23 mouse cellular contexts compared by ENCODE assay signal in the genomic region with DNA sequence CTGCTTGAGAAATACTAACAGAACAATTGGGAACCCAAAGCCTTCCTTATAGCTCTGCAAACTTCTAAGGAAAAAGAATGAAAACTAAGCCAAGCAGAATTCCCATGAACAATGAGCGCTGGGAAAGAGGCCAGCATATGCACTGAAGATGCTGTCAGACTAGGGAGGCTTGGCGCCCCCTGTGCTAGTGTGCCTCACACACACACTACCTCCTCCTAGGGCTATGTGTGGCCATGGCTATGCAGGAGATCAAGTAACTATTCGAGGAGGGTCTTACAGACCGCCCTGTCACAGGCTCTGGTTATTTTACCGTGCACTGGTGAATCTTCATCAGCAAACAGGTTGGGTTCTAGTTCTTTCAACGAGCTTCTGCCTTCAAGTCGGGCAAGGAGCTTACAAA. TPM values are rescaled to one million over a fixed set of nuclear protein-coding genes. Genes with fewer than 3 reads are reported as not detected.
DNase-seq lines count a peak whose midpoint lies in the region; ATAC-seq and TF ChIP-seq lines count a peak whose summit lies in the region.
"Had no signal": no experiment of that assay in that cellular context is flagged by ENCODE, and none has a peak within 500 bp of the region (broad histone marks: within the 10 kb centered on the region; RNA-seq: fewer than 3 reads in every experiment).

No protein-coding gene starts in this region.

- 0 out of 2 replicates have a peak, but pooled peaks cover 2% of the 10 kb centered on the region for H3K36me3 ChIP-seq in hindbrain, embryonic 16.5 days (ENCODE audit: control insufficient read depth, insufficient read depth, low read length)
- peaks cover 15% of the 10 kb centered on the region for H3K36me3 ChIP-seq in hindbrain, embryonic 13.5 days
- H3K36me3 ChIP-seq in lung, embryonic 14.5 days (ENCODE audit: insufficient read depth) = peaks cover 22% of the 10 kb centered on the region; the same call in 1 of the 2 replicates
- peaks cover 0 to 26% of the 10 kb centered on the region in 2 experiments; a peak in 3 of 4 replicates for H3K36me3 ChIP-seq in MEL (ENCODE audit: control insufficient read depth in 1 of 2, insufficient read depth in 2 of 2, low read length in 2 of 2)

- no peaks in the 10 kb centered on the region for H3K4me1 ChIP-seq in hindbrain, embryonic 16.5 days (ENCODE audit: control insufficient read depth, insufficient read depth, low read depth, low read length)
- no peaks in the 10 kb centered on the region for H3K4me1 ChIP-seq in hindbrain, embryonic 13.5 days (replicated peaks)
- H3K4me1 ChIP-seq in lung, embryonic 14.5 days (ENCODE audit: insufficient read depth) = no peaks in the 10 kb centered on the region
- H3K4me1 ChIP-seq in MEL (ENCODE audit: control insufficient read depth in 1 of 2, insufficient read depth in 2 of 2, low read length in 2 of 2) = no peaks in the 10 kb centered on the region
- no peaks in the 10 kb centered on the region for H3K4me1 ChIP-seq in embryonic fibroblast, embryonic 13.5 days (ENCODE audit: control insufficient read depth, insufficient read depth, low read length)
- H3K4me1 ChIP-seq: stomach, embryonic 15.5 days had no signal

- no peak overlapping the region for H3K27ac ChIP-seq in hindbrain, embryonic 16.5 days (ENCODE audit: low read depth, low read length)
- no peak overlapping the region for H3K27ac ChIP-seq in hindbrain, embryonic 13.5 days
- H3K27ac ChIP-seq in lung, embryonic 14.5 days (ENCODE audit: low read depth) = no peak overlapping the region
- no peak overlapping the region for H3K27ac ChIP-seq in MEL (ENCODE audit: control insufficient read depth, low read depth, low read length)
- no peak overlapping the region for H3K27ac ChIP-seq in embryonic fibroblast, embryonic 13.5 days (ENCODE audit: insufficient read depth, low read length)
- H3K27ac ChIP-seq: stomach, embryonic 15.5 days had no signal

- no peaks in the 10 kb centered on the region for H3K27me3 ChIP-seq in hindbrain, embryonic 16.5 days (replicated peaks; ENCODE audit: control insufficient read depth, insufficient read depth, low read length)
- H3K27me3 ChIP-seq in hindbrain, embryonic 13.5 days = no peaks in the 10 kb centered on the region
- no peaks in the 10 kb centered on the region for H3K27me3 ChIP-seq in lung, embryonic 14.5 days (ENCODE audit: insufficient read depth, low read length)
- H3K27me3 ChIP-seq in MEL (ENCODE audit: control insufficient read depth in 1 of 2, insufficient read depth in 2 of 2, low read length in 2 of 2) = no peaks in the 10 kb centered on the region
- H3K27me3 ChIP-seq: heart, embryonic 12.5 days; stomach, embryonic 15.5 days had no signal

- WGBS in hindbrain, embryonic 16.5 days = 80% methylated on average over 7 of the region's 7 CpGs
- 85% methylated on average over 7 of the region's 7 CpGs for WGBS in hindbrain, embryonic 13.5 days
- WGBS in lung, embryonic 14.5 days = 87% methylated on average over 7 of the region's 7 CpGs

- no peak overlapping the region for H3K9ac ChIP-seq in hindbrain, embryonic 16.5 days (ENCODE audit: low read depth, low read length)
- no peak overlapping the region for H3K9ac ChIP-seq in hindbrain, embryonic 13.5 days
- H3K9ac ChIP-seq in lung, embryonic 14.5 days = no peak overlapping the region
- no peak overlapping the region for H3K9ac ChIP-seq in MEL (ENCODE audit: control insufficient read depth, low read depth, low read length, poor library complexity, severe bottlenecking)
- H3K9ac ChIP-seq: heart, embryonic 12.5 days; stomach, embryonic 15.5 days had no signal

- no peaks in the 10 kb centered on the region for H3K9me3 ChIP-seq in hindbrain, embryonic 16.5 days (ENCODE audit: control insufficient read depth, low read length)
- H3K9me3 ChIP-seq in hindbrain, embryonic 13.5 days = no peaks in the 10 kb centered on the region
- no peaks in the 10 kb centered on the region; the same call in 1 of the 2 replicates for H3K9me3 ChIP-seq in lung, embryonic 14.5 days (ENCODE audit: low read depth, low read length)
- H3K9me3 ChIP-seq in MEL (replicated peaks; ENCODE audit: insufficient read depth, low read length) = no peaks in the 10 kb centered on the region
- H3K9me3 ChIP-seq: G1E; heart, embryonic 12.5 days; stomach, embryonic 15.5 days had no signal

- peaks cover 11% of the 10 kb centered on the region for H3K79me2 ChIP-seq in MEL (ENCODE audit: control insufficient read depth, insufficient read depth, low read length, poor library complexity)

- TF ChIP-seq POLR2A in MEL (IDR thresholded peaks at IDR 0.05; ENCODE audit: control insufficient read depth in 1 of 2, insufficient read depth in 1 of 2, low read depth in 1 of 2, low read length in 2 of 2, poor library complexity in 1 of 2) = no peak
- no peak for TF ChIP-seq POLR2A in embryonic fibroblast, embryonic 13.5 days (IDR thresholded peaks at IDR 0.05; ENCODE audit: low read depth, low read length)

- no peak for TF ChIP-seq CTCF in lung, embryonic 14.5 days (IDR thresholded peaks at IDR 0.05; ENCODE audit: low read depth)
- TF ChIP-seq CTCF in MEL (IDR thresholded peaks at IDR 0.05 in 2 of 3, conservative IDR thresholded peaks at IDR 0.05 in 1 of 3; ENCODE audit: control insufficient read depth in 1 of 3, insufficient read depth in 1 of 3, low read depth in 2 of 3, low read length in 3 of 3, poor library complexity in 1 of 3, severe bottlenecking in 1 of 3) = peak in 2 of 3 experiments; percentile 17 to 19; a peak in 2 of 6 replicates
- TF ChIP-seq CTCF in embryonic fibroblast, embryonic 13.5 days (IDR thresholded peaks at IDR 0.05; ENCODE audit: borderline replicate concordance, insufficient read depth, low read length) = peak; percentile 15; the same call in 1 of the 2 replicates

- TF ChIP-seq EP300 in MEL (IDR thresholded peaks at IDR 0.05; ENCODE audit: low read depth in 1 of 2, low read length in 2 of 2) = no peak

- peak; percentile 73; the same call in 1 of the 2 replicates for ATAC-seq in hindbrain, embryonic 16.5 days
- no peak for ATAC-seq in hindbrain, embryonic 13.5 days (ENCODE audit: low FRiP score)
- ATAC-seq in lung, embryonic 14.5 days (ENCODE audit: insufficient read depth) = no peak
- ATAC-seq in granulocyte monocyte progenitor cell, adult 5-6 weeks (replicated peaks; ENCODE audit: poor library complexity, severe bottlenecking) = no peak
- ATAC-seq: intestine, embryonic 16.5 days had no signal

- DNase-seq in lung, embryonic 14.5 days = peak; percentile 6
- no peak for DNase-seq in lung, adult 18-20 months
- DNase-seq in MEL (ENCODE audit: low read depth, low spot score) = no peak
- DNase-seq: adrenal gland, adult 2 months; cerebellum, adult 11 months; cerebellum, postnatal 14 days; embryo, embryonic 11 days; gastrocnemius, postnatal 36 days; kidney, postnatal 14 days; layer of hippocampus, adult 9-11 months; lung, adult 2 months; lung, postnatal 4 days had no signal

- no peak overlapping the region for H3K4me3 ChIP-seq in hindbrain, embryonic 16.5 days (ENCODE audit: low read length)
- H3K4me3 ChIP-seq in hindbrain, embryonic 13.5 days = no peak overlapping the region
- no peak overlapping the region for H3K4me3 ChIP-seq in lung, embryonic 14.5 days (ENCODE audit: low read depth, low read length)
- no peak overlapping the region for H3K4me3 ChIP-seq in MEL (ENCODE audit: control insufficient read depth in 1 of 2, insufficient read depth in 1 of 2, low read depth in 2 of 2, low read length in 2 of 2)
- no peak overlapping the region for H3K4me3 ChIP-seq in embryonic fibroblast, embryonic 13.5 days (ENCODE audit: insufficient read depth, low read length)
- H3K4me3 ChIP-seq: erythroblast, embryonic 14.5 days; heart, embryonic 12.5 days; myocyte; stomach, embryonic 15.5 days had no signal

- H3K4me2 ChIP-seq in hindbrain, embryonic 16.5 days (ENCODE audit: low read length) = no peak overlapping the region
- H3K4me2 ChIP-seq in hindbrain, embryonic 13.5 days = no peak overlapping the region
- H3K4me2 ChIP-seq in lung, embryonic 14.5 days = no peak overlapping the region
- H3K4me2 ChIP-seq: heart, embryonic 12.5 days; midbrain, embryonic 11.5 days; stomach, embryonic 15.5 days had no signal

- TF ChIP-seq RAD21 in MEL (IDR thresholded peaks at IDR 0.05; ENCODE audit: low read depth, low read length) = no peak

TF ChIP-seq in MEL, 35 proteins besides CTCF, POLR2A, EP300 and RAD21:
- TF ChIP-seq USF2 (IDR thresholded peaks at IDR 0.05; ENCODE audit: borderline replicate concordance in 1 of 2, insufficient read depth in 1 of 2, low read depth in 1 of 2, low read length in 2 of 2) (no peak), SIN3A (IDR thresholded peaks at IDR 0.05; ENCODE audit: low read length) (no peak), NRF1 (IDR thresholded peaks at IDR 0.05; ENCODE audit: insufficient read depth, low read depth, low read length, poor library complexity, severe bottlenecking) (no peak), ETS1 (IDR thresholded peaks at IDR 0.05; ENCODE audit: low read depth, low read length) (no peak), CHD2 (IDR thresholded peaks at IDR 0.05; ENCODE audit: low read length) (no peak), TCF12 (IDR thresholded peaks at IDR 0.05; ENCODE audit: low read depth, low read length) (no peak), MYB (IDR thresholded peaks at IDR 0.05; ENCODE audit: low read depth, low read length) (no peak), ZC3H11A (IDR thresholded peaks at IDR 0.05; ENCODE audit: low read depth, low read length) (no peak), MEF2A (IDR thresholded peaks at IDR 0.05; ENCODE audit: extremely low read depth, insufficient replicate concordance, low read depth, low read length, poor library complexity, severe bottlenecking) (no peak), CHD1 (IDR thresholded peaks at IDR 0.05; ENCODE audit: low read depth, low read length) (no peak), MAX (IDR thresholded peaks at IDR 0.05; ENCODE audit: low read length) (no peak), TBP (IDR thresholded peaks at IDR 0.05; ENCODE audit: low read depth, low read length) (no peak), HCFC1 (IDR thresholded peaks at IDR 0.05; ENCODE audit: low read depth, low read length) (no peak)

RNA-seq across cellular contexts. Expression of a gene that starts 7.7 kb away (rescaled TPM):
- polyA plus RNA-seq in hindbrain, embryonic 16.5 days (2015; fragmentation: Nextera tagmentation; extraction: Ambion mirVana) = 4.1 and 5.5 TPM in 2 replicates
- 3.5 and 5.0 TPM in 2 replicates for polyA plus RNA-seq in hindbrain, embryonic 13.5 days (2015; fragmentation: Nextera tagmentation; extraction: Ambion mirVana)
- polyA plus RNA-seq in lung, embryonic 14.5 days (2014; fragmentation: Nextera tagmentation; extraction: Ambion mirVana) = 8.5 and 10.2 TPM in 2 replicates
- 25.4 and 34.1 TPM in 2 replicates for total RNA-seq in MEL (2012; rRNA removed)
- polyA plus RNA-seq in MEL (2012; ENCODE audit: insufficient read depth in 1 of 2, insufficient read length in 2 of 2, low read depth in 1 of 2, low replicate concordance in 2 of 2, missing spikeins in 1 of 2) = 10 to 100 TPM in 1 of 2 experiments, not detected in 1; 22.8 TPM
- 6.6 and 9.0 TPM in 2 replicates for polyA plus RNA-seq in embryonic fibroblast, embryonic 13.5 days (2011; ENCODE audit: insufficient read length, low read depth, missing spikeins)
- 15.2 and 21.9 TPM in 2 replicates for total RNA-seq in granulocyte monocyte progenitor cell, adult 5-6 weeks (2014; fragmentation: Nextera tagmentation)
- total RNA-seq in granulocyte monocyte progenitor cell, adult 5-6 weeks (2017) = 12.7 and 14.9 TPM in 2 replicates
